Mouse (Mus musculus): ENCODE results near the gene Bcl2l2.

DNA sequence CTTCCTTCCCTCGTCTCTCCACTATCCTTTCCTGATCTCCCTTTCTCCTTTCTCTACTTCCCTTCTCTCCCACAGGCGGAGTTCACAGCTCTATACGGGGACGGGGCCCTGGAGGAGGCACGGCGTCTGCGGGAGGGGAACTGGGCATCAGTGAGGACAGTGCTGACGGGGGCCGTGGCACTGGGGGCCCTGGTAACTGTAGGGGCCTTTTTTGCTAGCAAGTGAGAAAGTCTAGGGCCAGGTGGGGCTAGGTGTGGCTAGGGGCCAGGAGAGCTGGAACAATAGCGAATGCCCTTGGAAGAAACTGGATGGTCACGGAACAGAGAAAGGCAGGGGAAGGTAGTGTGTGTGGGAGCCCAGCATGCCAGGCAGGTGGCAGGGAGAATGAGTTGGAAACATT, 2.1 kb downstream of the Bcl2l2 start:
- TF ChIP-seq POLR2A (IDR thresholded peaks at IDR 0.05; ENCODE audit: low read depth, low read length): no peak
- no peak for TF ChIP-seq CTCF (IDR thresholded peaks at IDR 0.05; ENCODE audit: borderline replicate concordance, insufficient read depth, low read length)

All from embryonic fibroblast, embryonic 13.5 days (primary cell).